Mouse (Mus musculus) c-Kit-positive CD71-positive TER-119-positive erythroid progenitor cells, embryonic 14.5 days (primary cell): ENCODE measurements at regions not wholly inside any gene's neighbourhood (a gene's known extent, or its start where the extent isn't known, plus 50 kb on each side); places are given as distances from the start of the nearest gene placed in this dataset.
"Not testable (repeated sequence)": the region's sequence is repeated elsewhere in the genome, so short reads cannot be mapped to it uniquely, and the experiment has no call there.

ENCODE experiments used
- DNase-seq: peaks from one replicate; pipeline ENCODE4 v3.0.0-alpha.2; 2013; ENCODE audit warnings: low spot score

- DNase-seq = peak; percentile 6
These were observed 242.1 kb downstream of the Gm21863 start for GRCm38 (mm10) chr12:20196386-20196785.

DNA sequence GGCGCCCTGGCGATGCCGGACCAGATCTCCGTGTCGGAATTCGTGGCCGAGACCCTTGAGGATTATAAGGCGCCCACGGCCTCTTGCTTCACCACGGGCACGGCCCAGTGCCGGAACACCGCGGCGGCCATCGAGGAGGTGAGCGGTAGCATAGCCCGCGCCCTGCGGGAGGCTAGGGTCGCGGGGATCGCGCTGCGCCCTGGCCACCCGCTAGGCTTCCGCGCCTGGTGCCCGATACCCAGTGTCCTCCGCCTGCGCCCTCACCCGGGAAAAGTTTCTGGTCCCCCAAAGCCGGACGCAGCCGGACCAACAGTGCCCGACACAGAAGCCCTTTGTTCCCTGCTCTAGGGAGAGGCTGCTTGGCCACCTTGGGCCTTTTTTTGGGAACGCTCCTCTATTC is 242.6 kb downstream of the Gm21863 start:
- DNase-seq = not testable (repeated sequence)

GRCm38 (mm10) chr12:20223921-20224320 is 269.6 kb downstream of the Gm21863 start:
- DNase-seq = not testable (repeated sequence)

DNA sequence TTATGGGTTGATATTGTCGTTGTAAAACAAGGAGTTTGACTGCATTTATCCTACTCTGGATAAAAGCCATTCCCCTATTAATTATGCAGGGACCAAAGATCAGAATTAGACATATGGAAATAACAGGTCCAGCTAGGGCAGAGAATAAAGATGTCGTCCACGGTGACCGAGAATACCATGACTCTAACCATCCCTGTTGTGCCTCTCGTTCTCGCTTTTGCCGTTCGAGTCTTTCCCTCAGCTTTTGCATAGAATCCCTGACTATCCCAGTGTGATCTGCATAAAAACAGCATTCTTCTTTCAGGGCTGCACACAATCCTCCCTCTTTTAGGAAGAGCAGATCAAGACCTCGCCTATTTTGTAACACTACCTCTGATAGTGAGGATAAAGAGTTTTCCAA is 272.5 kb downstream of the Gm21863 start:
- DNase-seq = not testable (repeated sequence)

GRCm38 (mm10) chr12:20227427-20228160 is 273.3 kb downstream of the Gm21863 start:
- DNase-seq = not testable (repeated sequence)

DNA sequence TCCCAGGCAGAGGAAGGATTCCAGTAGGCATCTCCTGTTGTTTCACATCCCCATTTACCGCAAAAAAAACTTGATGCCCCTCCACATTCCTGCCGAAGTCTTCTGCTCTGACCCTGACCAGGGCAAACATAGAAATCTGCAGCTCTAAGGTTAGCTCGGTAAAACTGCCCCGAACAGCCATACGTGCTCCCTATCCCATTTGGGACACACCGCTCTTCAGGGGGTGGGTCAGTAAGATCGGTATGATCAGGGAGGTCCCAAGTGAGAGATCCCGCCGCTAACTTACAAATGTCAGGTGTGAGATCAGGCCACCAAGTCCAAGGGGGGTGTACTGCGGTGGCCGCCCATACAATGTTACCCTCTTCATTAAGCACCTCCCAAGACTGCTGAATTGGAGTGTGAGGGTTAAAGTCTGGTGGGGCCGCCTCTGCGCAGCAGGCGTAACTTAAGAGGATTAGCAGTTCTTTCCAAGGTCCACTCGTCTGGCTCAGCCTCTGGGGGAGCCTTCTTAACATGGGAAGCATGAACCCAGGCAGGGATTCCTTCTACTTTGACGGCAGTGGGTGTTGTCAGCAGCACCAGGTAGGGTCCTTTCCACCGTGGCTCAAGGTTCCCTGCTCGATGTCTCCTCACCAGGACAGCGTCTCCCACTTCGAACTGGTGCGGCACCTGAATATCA is 274.2 kb downstream of the Gm21863 start:
- DNase-seq = not testable (repeated sequence)

GRCm38 (mm10) chr12:20229441-20229840 is 275.1 kb downstream of the Gm21863 start:
- not testable (repeated sequence) for DNase-seq

GRCm38 (mm10) chr12:20230141-20230892 is 276.0 kb downstream of the Gm21863 start:
- no peak for DNase-seq

GRCm38 (mm10) chr12:20230893-20231235 is 276.6 kb downstream of the Gm21863 start:
- DNase-seq = no peak

DNA sequence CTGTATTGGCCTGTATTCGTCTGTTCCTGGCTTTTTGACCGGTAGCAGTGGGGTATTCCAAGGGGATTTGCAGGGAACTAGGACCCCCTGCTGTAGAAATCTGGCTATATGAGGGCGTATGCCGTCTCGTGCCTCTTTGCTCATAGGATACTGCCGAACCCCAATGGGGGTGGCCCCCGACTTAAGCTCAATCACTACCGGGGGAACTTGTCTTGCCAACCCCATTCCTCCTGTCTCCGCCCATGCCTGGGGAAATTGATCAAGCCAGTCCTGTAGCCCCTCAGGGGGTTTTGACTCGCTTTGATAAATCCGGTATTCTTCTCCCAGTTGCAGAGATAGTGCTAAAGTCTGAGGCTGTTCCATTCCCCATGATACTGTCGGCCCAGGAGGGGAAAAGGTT is 277.2 kb downstream of the Gm21863 start:
- DNase-seq = no peak

DNA sequence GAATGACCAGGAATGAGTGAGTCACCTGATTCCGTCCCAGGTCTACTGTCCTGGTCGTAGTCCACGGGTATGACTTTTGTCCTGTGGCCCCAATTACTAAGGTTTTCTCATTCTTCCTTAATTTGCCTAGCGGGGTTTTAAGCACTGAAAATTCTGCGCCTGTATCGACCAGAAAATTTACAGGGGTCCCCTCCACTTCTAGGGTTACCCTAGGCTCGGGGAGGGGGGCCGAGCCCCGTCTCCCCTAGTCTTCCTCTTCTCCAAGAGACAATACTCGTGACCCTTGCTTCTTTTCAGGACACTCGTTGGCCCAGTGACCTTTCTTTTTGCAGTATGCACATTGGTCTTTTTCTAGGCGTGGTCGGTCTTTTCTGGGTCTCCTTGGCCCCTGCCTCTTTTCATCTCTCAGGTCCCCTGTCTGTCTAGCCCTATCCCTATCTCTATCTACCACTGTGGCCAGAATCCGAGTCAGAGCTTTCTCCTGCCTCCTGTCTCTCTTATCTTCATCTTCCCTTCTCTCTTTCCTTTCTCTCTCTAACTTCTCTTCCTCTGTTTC is 277.8 kb downstream of the Gm21863 start:
- no peak for DNase-seq

GRCm38 (mm10) chr12:20232746-20233453 is 278.6 kb downstream of the Gm21863 start:
- no peak for DNase-seq

DNA sequence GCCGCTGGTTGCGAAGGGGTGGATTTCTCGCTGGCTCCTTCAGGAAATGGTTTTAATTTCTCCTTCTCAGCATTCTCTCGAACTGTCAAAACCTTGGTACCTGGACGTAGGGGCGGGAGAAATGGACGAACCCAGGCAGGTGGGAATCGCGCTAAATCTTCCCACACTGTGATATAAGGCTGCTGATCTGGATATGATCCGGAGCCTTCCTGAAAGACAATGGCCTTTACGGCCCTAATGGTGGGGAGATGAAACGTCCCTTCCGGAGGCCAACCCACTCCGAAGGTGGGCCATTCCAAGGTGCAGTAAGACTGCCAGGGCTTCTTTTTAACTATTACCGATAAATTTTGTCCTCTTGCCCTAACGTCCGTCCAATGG is 279.1 kb downstream of the Gm21863 start:
- DNase-seq = no peak

- no peak for DNase-seq
These were observed 279.6 kb downstream of the Gm21863 start for GRCm38 (mm10) chr12:20233871-20234307.
